Mouse (Mus musculus): ENCODE measurements around the gene Xaf1. TPM values are rescaled to one million over a fixed set of nuclear protein-coding genes. Genes with fewer than 3 reads are reported as not detected.
A peak's percentile ranks its signal among the peaks of the same experiment; 100 is the strongest.

Xaf1 gene
- polyA plus RNA-seq, 1 experiment from 2014 or later = 4.9 TPM

- Histone ChIP-seq H3K9me3 (no peaks in the 10 kb centered on the region), H3K27me3 (replicated peaks) (no peaks in the 10 kb centered on the region), H3K4me2 (replicated peaks) (no peak overlapping the region), H3K36me3 (no peaks in the 10 kb centered on the region), H3K27ac (no peak overlapping the region), H3K4me1 (replicated peaks) (peaks cover 7% of the 10 kb centered on the region), H3K4me3 (replicated peaks) (no peak overlapping the region), H3K9ac (no peak overlapping the region)
- 42% methylated on average over 8 of the region's 8 CpGs for WGBS
- ATAC-seq = no peak
Measured at GRCm38 (mm10) chr11:72349016-72349415, 47.6 kb downstream of the Xaf1 start.

- Histone ChIP-seq H3K4me2 (replicated peaks) (no peak overlapping the region), H3K4me1 (replicated peaks) (peaks cover 7% of the 10 kb centered on the region), H3K4me3 (replicated peaks) (no peak overlapping the region), H3K36me3 (no peaks in the 10 kb centered on the region), H3K9ac (no peak overlapping the region), H3K27me3 (replicated peaks) (no peaks in the 10 kb centered on the region), H3K27ac (no peak overlapping the region), H3K9me3 (no peaks in the 10 kb centered on the region)
- 19% methylated on average over 4 of the region's 4 CpGs for WGBS
- peak; percentile 74; the same call in 1 of the 2 replicates for ATAC-seq
Measured at GRCm38 (mm10) chr11:72349652-72350051, 48.2 kb downstream of the Xaf1 start.

GRCm38 (mm10) chr11:72352272-72352671 is 50.8 kb downstream of the Xaf1 start:
- no peaks in the 10 kb centered on the region for H3K27me3 ChIP-seq (replicated peaks)
- 63% methylated on average over 1 of the region's 1 CpGs for WGBS
- no peak overlapping the region for H3K4me3 ChIP-seq (replicated peaks)
- no peak overlapping the region for H3K9ac ChIP-seq
- H3K4me2 ChIP-seq (replicated peaks) = no peak overlapping the region
- H3K27ac ChIP-seq = no peak overlapping the region
- no peaks in the 10 kb centered on the region for H3K9me3 ChIP-seq
- H3K4me1 ChIP-seq (replicated peaks) = peaks cover 7% of the 10 kb centered on the region
- H3K36me3 ChIP-seq = no peaks in the 10 kb centered on the region
- no peak for ATAC-seq

- 78% methylated on average over 3 of the region's 3 CpGs for WGBS
Measured at GRCm38 (mm10) chr11:72353186-72353585, 51.8 kb downstream of the Xaf1 start.

GRCm38 (mm10) chr11:72354971-72355728 is 53.7 kb downstream of the Xaf1 start:
- ATAC-seq = peak; percentile 67
- no peaks in the 10 kb centered on the region for H3K27me3 ChIP-seq (replicated peaks)
- H3K27ac ChIP-seq = no peak overlapping the region
- no peaks in the 10 kb centered on the region; the same call in 1 of the 2 replicates for H3K4me1 ChIP-seq (replicated peaks)
- H3K9ac ChIP-seq = no peak overlapping the region
- H3K4me3 ChIP-seq (replicated peaks) = no peak overlapping the region
- H3K36me3 ChIP-seq = no peaks in the 10 kb centered on the region
- no peaks in the 10 kb centered on the region for H3K9me3 ChIP-seq
- WGBS = 22% methylated on average over 20 of the region's 20 CpGs
- H3K4me2 ChIP-seq (replicated peaks) = peak overlapping the region; percentile 45

More at GRCm38 (mm10) chr11:72353186-72353585, 51.8 kb downstream of the Xaf1 start:
- H3K9ac ChIP-seq = no peak overlapping the region
- no peak overlapping the region for H3K27ac ChIP-seq
- peaks cover 7% of the 10 kb centered on the region for H3K4me1 ChIP-seq (replicated peaks)
- no peak for ATAC-seq
- no peak overlapping the region for H3K4me3 ChIP-seq (replicated peaks)
- H3K4me2 ChIP-seq (replicated peaks) = no peak overlapping the region
- H3K27me3 ChIP-seq (replicated peaks) = no peaks in the 10 kb centered on the region
- H3K36me3 ChIP-seq = no peaks in the 10 kb centered on the region
- no peaks in the 10 kb centered on the region for H3K9me3 ChIP-seq

- Histone ChIP-seq H3K9me3 (no peaks in the 10 kb centered on the region), H3K36me3 (no peaks in the 10 kb centered on the region), H3K27me3 (replicated peaks) (no peaks in the 10 kb centered on the region), H3K9ac (peak overlapping the region; percentile 26), H3K27ac (no peak overlapping the region), H3K4me1 (replicated peaks) (peaks cover 7% of the 10 kb centered on the region), H3K4me3 (replicated peaks) (peak overlapping the region; percentile 40), H3K4me2 (replicated peaks) (peak overlapping the region; percentile 78)
- 7% methylated on average over 42 of the region's 42 CpGs for WGBS
- peak; percentile 89 for ATAC-seq
Measured at GRCm38 (mm10) chr11:72361385-72362346, 60.2 kb downstream of the Xaf1 start.

- Histone ChIP-seq H3K4me3 (replicated peaks) (peak within 1 kb of the TSS; percentile 40), H3K4me2 (replicated peaks) (peak within 1 kb of the TSS; percentile 78), H3K4me1 (replicated peaks) (peaks cover 7% of the 10 kb centered on the region), H3K27ac (no peak within 1 kb of the TSS), H3K9ac (peak within 1 kb of the TSS; percentile 26), H3K9me3 (no peaks in the 10 kb centered on the region), H3K36me3 (no peaks in the 10 kb centered on the region), H3K27me3 (replicated peaks) (no peaks in the 10 kb centered on the region)
- WGBS = 34% methylated on average over 10 of the region's 10 CpGs
- ATAC-seq = no peak
Measured at GRCm38 (mm10) chr11:72362347-72362741, 60.9 kb downstream of the Xaf1 start, which contains the start of gene Tekt1. Tekt1 (minus strand) TSS chr11:72362442.

Other genes starting within 250 kb of the Xaf1 start
- 0.50 and 0.62 TPM in 2 replicates for gene Pitpnm3, start 165.9 kb upstream of the Xaf1 start, polyA plus RNA-seq (2015; fragmentation: Nextera tagmentation; extraction: Ambion mirVana)
- gene Gm43951, start 94.8 kb upstream of the Xaf1 start, polyA plus RNA-seq (2015; fragmentation: Nextera tagmentation; extraction: Ambion mirVana) = 0.20 and 0.21 TPM in 2 replicates
- 12.7 and 15.2 TPM in 2 replicates for gene 4933427D14Rik, start 94.2 kb upstream of the Xaf1 start, polyA plus RNA-seq (2015; fragmentation: Nextera tagmentation; extraction: Ambion mirVana)
- gene Txndc17, start 94.1 kb upstream of the Xaf1 start, polyA plus RNA-seq (2015; fragmentation: Nextera tagmentation; extraction: Ambion mirVana) = 340 and 361 TPM in 2 replicates
- 33.0 and 34.3 TPM in 2 replicates for gene Med31, start 86.0 kb upstream of the Xaf1 start, polyA plus RNA-seq (2015; fragmentation: Nextera tagmentation; extraction: Ambion mirVana)
- gene Slc13a5, start 34.4 kb upstream of the Xaf1 start, polyA plus RNA-seq (2015; fragmentation: Nextera tagmentation; extraction: Ambion mirVana) = 0.11 and 0.49 TPM in 2 replicates
- gene Fbxo39, start 12.8 kb downstream of the Xaf1 start, polyA plus RNA-seq (2015; fragmentation: Nextera tagmentation; extraction: Ambion mirVana) = not detected in 2 replicates
- gene Tekt1, start 60.8 kb downstream of the Xaf1 start, polyA plus RNA-seq (2015; fragmentation: Nextera tagmentation; extraction: Ambion mirVana) = 0.19 and 0.33 TPM in 2 replicates
- 41.9 and 45.0 TPM in 2 replicates for gene Smtnl2, start 110.1 kb downstream of the Xaf1 start, polyA plus RNA-seq (2015; fragmentation: Nextera tagmentation; extraction: Ambion mirVana)
- 11.5 and 14.4 TPM in 2 replicates for gene Ggt6, start 133.9 kb downstream of the Xaf1 start, polyA plus RNA-seq (2015; fragmentation: Nextera tagmentation; extraction: Ambion mirVana)
- gene Mybbp1a, start 139.7 kb downstream of the Xaf1 start, polyA plus RNA-seq (2015; fragmentation: Nextera tagmentation; extraction: Ambion mirVana) = 171 and 172 TPM in 2 replicates
- 5.3 and 5.6 TPM in 2 replicates for gene Spns2, start 188.3 kb downstream of the Xaf1 start, polyA plus RNA-seq (2015; fragmentation: Nextera tagmentation; extraction: Ambion mirVana)
- 1.2 and 1.6 TPM in 2 replicates for gene Spns3, start 248.9 kb downstream of the Xaf1 start, polyA plus RNA-seq (2015; fragmentation: Nextera tagmentation; extraction: Ambion mirVana)